ENCODE assay signal across 13 mouse cellular contexts in the genomic region with DNA sequence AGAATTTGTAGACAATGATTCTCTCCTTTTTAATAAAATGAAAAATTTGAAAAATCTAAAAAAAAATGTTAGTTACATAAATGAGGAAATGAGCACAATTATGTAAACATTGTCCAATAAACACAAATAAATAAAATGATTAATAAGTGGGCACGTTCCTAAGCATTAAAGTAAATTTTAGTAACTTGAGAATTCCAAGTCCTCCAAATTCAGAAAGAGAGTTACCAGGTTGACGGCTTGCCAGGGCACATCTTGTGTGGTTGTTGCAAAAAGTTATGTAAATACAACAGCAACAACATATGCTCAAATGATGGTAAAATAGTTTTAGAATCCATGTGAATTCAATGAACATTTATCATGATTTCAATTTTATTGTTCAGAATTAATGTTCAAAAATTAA. TPM values are rescaled to one million over a fixed set of nuclear protein-coding genes. Genes with fewer than 3 reads are reported as not detected.
A peak's percentile ranks its signal among the peaks of the same experiment; 100 is the strongest.
DNase-seq lines count a peak whose midpoint lies in the region; ATAC-seq lines count a peak whose summit lies in the region.
"Not testable (repeated sequence)": the region's sequence is repeated elsewhere in the genome, so short reads cannot be mapped to it uniquely, and the experiment has no call there.
"Had no signal": no experiment of that assay in that cellular context is flagged by ENCODE, and none has a peak within 500 bp of the region (broad histone marks: within the 10 kb centered on the region; RNA-seq: fewer than 3 reads in every experiment).

No protein-coding gene starts in this region.

- not testable (repeated sequence) for H3K4me2 ChIP-seq in embryonic facial prominence, embryonic 13.5 days; heart, embryonic 11.5 days; hindbrain, embryonic 14.5 days (replicated peaks); kidney, embryonic 15.5 days; limb, embryonic 15.5 days; midbrain, embryonic 14.5 days (ENCODE audit: low read length); stomach, embryonic 14.5 days (replicated peaks; ENCODE audit: low read depth, low read length)

- H3K4me3 ChIP-seq in embryonic facial prominence, embryonic 13.5 days; heart, embryonic 11.5 days (ENCODE audit: low read depth, low read length); hindbrain, embryonic 14.5 days (replicated peaks; ENCODE audit: low read length); kidney, embryonic 15.5 days (replicated peaks); limb, embryonic 15.5 days; midbrain, embryonic 14.5 days (replicated peaks; ENCODE audit: low read depth, low read length); stomach, embryonic 14.5 days (ENCODE audit: low read depth, low read length): not testable (repeated sequence)

- not testable (repeated sequence) for H3K9ac ChIP-seq in embryonic facial prominence, embryonic 13.5 days; heart, embryonic 11.5 days (ENCODE audit: low read depth, low read length); hindbrain, embryonic 14.5 days; kidney, embryonic 15.5 days; limb, embryonic 15.5 days; midbrain, embryonic 14.5 days (replicated peaks; ENCODE audit: low read length); stomach, embryonic 14.5 days (replicated peaks; ENCODE audit: low read depth, low read length)

- not testable (repeated sequence) for H3K9me3 ChIP-seq in embryonic facial prominence, embryonic 13.5 days; heart, embryonic 11.5 days (replicated peaks; ENCODE audit: control insufficient read depth, low read length); hindbrain, embryonic 14.5 days (ENCODE audit: control insufficient read depth, low read length); kidney, embryonic 15.5 days (replicated peaks); limb, embryonic 15.5 days; midbrain, embryonic 14.5 days (ENCODE audit: control insufficient read depth, low read length); stomach, embryonic 14.5 days (ENCODE audit: control insufficient read depth, low read depth, low read length)

- not testable (repeated sequence) for H3K27me3 ChIP-seq in embryonic facial prominence, embryonic 13.5 days; heart, embryonic 11.5 days (ENCODE audit: control insufficient read depth, insufficient read depth, low read length); hindbrain, embryonic 14.5 days (ENCODE audit: control insufficient read depth, insufficient read depth, low read length); kidney, embryonic 15.5 days; limb, embryonic 15.5 days; midbrain, embryonic 14.5 days (ENCODE audit: control insufficient read depth, insufficient read depth, low read length); stomach, embryonic 14.5 days (ENCODE audit: control insufficient read depth, insufficient read depth, low read length)

- H3K36me3 ChIP-seq in embryonic facial prominence, embryonic 13.5 days; heart, embryonic 11.5 days (ENCODE audit: control insufficient read depth, insufficient read depth, low read length); hindbrain, embryonic 14.5 days (replicated peaks; ENCODE audit: control insufficient read depth, insufficient read depth); kidney, embryonic 15.5 days; limb, embryonic 15.5 days; midbrain, embryonic 14.5 days (ENCODE audit: control insufficient read depth, insufficient read depth, low read length); stomach, embryonic 14.5 days (ENCODE audit: control insufficient read depth, insufficient read depth, low read length): not testable (repeated sequence)

- WGBS in embryonic facial prominence, embryonic 13.5 days, result 70% methylated on average over 2 of the region's 2 CpGs
- 63% methylated on average over 2 of the region's 2 CpGs for WGBS in heart, embryonic 11.5 days (ENCODE audit: insufficient replicate concordance)
- WGBS in hindbrain, embryonic 14.5 days, result 79% methylated on average over 2 of the region's 2 CpGs
- 74% methylated on average over 2 of the region's 2 CpGs for WGBS in kidney, embryonic 15.5 days
- 69% methylated on average over 2 of the region's 2 CpGs for WGBS in limb, embryonic 15.5 days
- 72% methylated on average over 2 of the region's 2 CpGs for WGBS in midbrain, embryonic 14.5 days
- WGBS in stomach, embryonic 14.5 days, result 72% methylated on average over 2 of the region's 2 CpGs

- H3K27ac ChIP-seq in embryonic facial prominence, embryonic 13.5 days; heart, embryonic 11.5 days (ENCODE audit: low read depth, low read length); hindbrain, embryonic 14.5 days; kidney, embryonic 15.5 days; limb, embryonic 15.5 days; midbrain, embryonic 14.5 days (replicated peaks; ENCODE audit: low read depth, low read length); stomach, embryonic 14.5 days (ENCODE audit: low read length): not testable (repeated sequence)

- 0 out of 2 replicates have a peak, but pooled peaks have one; percentile 62 for ATAC-seq in embryonic facial prominence, embryonic 13.5 days (ENCODE audit: insufficient number of reproducible peaks, insufficient read depth, low FRiP score, low TSS enrichment, low read depth)
- peak; percentile 76 for ATAC-seq in heart, embryonic 11.5 days (replicated peaks; ENCODE audit: insufficient number of reproducible peaks, low FRiP score, low TSS enrichment)
- peak; percentile 72; the same call in 1 of the 2 replicates for ATAC-seq in hindbrain, embryonic 14.5 days (ENCODE audit: low FRiP score)
- ATAC-seq in kidney, embryonic 15.5 days (replicated peaks; ENCODE audit: low FRiP score), result peak; percentile 52; the same call in 1 of the 2 replicates
- peak; percentile 58; the same call in 1 of the 2 replicates for ATAC-seq in limb, embryonic 15.5 days (ENCODE audit: insufficient number of reproducible peaks, low FRiP score, low TSS enrichment, low read depth)
- peak; percentile 87 for ATAC-seq in midbrain, embryonic 14.5 days (ENCODE audit: low FRiP score, low TSS enrichment)
- ATAC-seq in stomach, embryonic 14.5 days (ENCODE audit: insufficient number of reproducible peaks, insufficient read depth, low FRiP score, low read depth), result peak; percentile 49; the same call in 1 of the 2 replicates

- not testable (repeated sequence) for DNase-seq in hindbrain, embryonic 14.5 days (ENCODE audit: low spot score); midbrain, embryonic 14.5 days

- not testable (repeated sequence) for H3K4me1 ChIP-seq in embryonic facial prominence, embryonic 13.5 days; heart, embryonic 11.5 days (ENCODE audit: control insufficient read depth, insufficient read depth, low read length); hindbrain, embryonic 14.5 days (replicated peaks; ENCODE audit: control insufficient read depth, insufficient read depth, low read length); kidney, embryonic 15.5 days; limb, embryonic 15.5 days; midbrain, embryonic 14.5 days (ENCODE audit: control insufficient read depth, insufficient read depth, low read length); stomach, embryonic 14.5 days (ENCODE audit: control insufficient read depth, insufficient read depth, low read length)

RNA-seq across cellular contexts. Expression of a gene that starts 14.4 kb away (rescaled TPM):
- not detected in 2 replicates for polyA plus RNA-seq in embryonic facial prominence, embryonic 13.5 days (2015; fragmentation: Nextera tagmentation; extraction: Ambion mirVana)
- polyA plus RNA-seq in heart, embryonic 11.5 days (2014; fragmentation: Nextera tagmentation; extraction: Ambion mirVana), result 0.27 and 0.35 TPM in 2 replicates
- not detected in 2 replicates for polyA plus RNA-seq in hindbrain, embryonic 14.5 days (2014; fragmentation: Nextera tagmentation; extraction: Ambion mirVana)
- polyA plus RNA-seq in kidney, embryonic 15.5 days (2015; fragmentation: Nextera tagmentation; extraction: Ambion mirVana), result not detected in 2 replicates
- polyA plus RNA-seq in limb, embryonic 15.5 days (2015; fragmentation: Nextera tagmentation; extraction: Ambion mirVana), result 0.15 TPM in 1 of 2 replicates, not detected in the other
- polyA plus RNA-seq in midbrain, embryonic 14.5 days (2014; fragmentation: Nextera tagmentation; extraction: Ambion mirVana), result not detected in 2 replicates
- not detected in 2 replicates for polyA plus RNA-seq in stomach, embryonic 14.5 days (2014; fragmentation: Nextera tagmentation; extraction: Ambion mirVana)
- polyA plus RNA-seq: embryonic facial prominence, embryonic 11.5 days; forebrain, postnatal 0 days; limb, embryonic 10.5 days; lung, embryonic 15.5 days had no signal

RNA-seq across cellular contexts. Expression of a gene that starts 27.3 kb away (rescaled TPM):
- not detected in 2 replicates for polyA plus RNA-seq in embryonic facial prominence, embryonic 13.5 days (2015; fragmentation: Nextera tagmentation; extraction: Ambion mirVana)
- not detected in 2 replicates for polyA plus RNA-seq in heart, embryonic 11.5 days (2014; fragmentation: Nextera tagmentation; extraction: Ambion mirVana)
- not detected in 2 replicates for polyA plus RNA-seq in hindbrain, embryonic 14.5 days (2014; fragmentation: Nextera tagmentation; extraction: Ambion mirVana)
- polyA plus RNA-seq in kidney, embryonic 15.5 days (2015; fragmentation: Nextera tagmentation; extraction: Ambion mirVana), result not detected in 2 replicates
- polyA plus RNA-seq in limb, embryonic 15.5 days (2015; fragmentation: Nextera tagmentation; extraction: Ambion mirVana), result not detected in 2 replicates
- not detected in 2 replicates for polyA plus RNA-seq in midbrain, embryonic 14.5 days (2014; fragmentation: Nextera tagmentation; extraction: Ambion mirVana)
- not detected in 2 replicates for polyA plus RNA-seq in stomach, embryonic 14.5 days (2014; fragmentation: Nextera tagmentation; extraction: Ambion mirVana)
- polyA plus RNA-seq: embryonic facial prominence, embryonic 11.5 days; forebrain, postnatal 0 days; heart, embryonic 14.5 days; limb, embryonic 10.5 days; liver, embryonic 14.5 days; lung, embryonic 15.5 days had no signal
